Mouse (Mus musculus) inflammation-experienced regulatory T-cells, adult 6 months (primary cell): ENCODE measurements around the gene Egfl7. TPM values are rescaled to one million over a fixed set of nuclear protein-coding genes. Genes with fewer than 3 reads are reported as not detected.

Source experiments
- ATAC-seq: one replicate; pipeline ENCODE4 v1.8.0; 2017
- polyA plus RNA-seq, 3 experiments: library from polyadenylated mRNA; unstranded; fragments of 100-300 nt; shearing (Covaris generic); gene quantifications; one replicate each; pipeline ENCODE4 v1.2.1; 2017

Egfl7 gene
- polyA plus RNA-seq, result 1 to 10 TPM in 2 of 3 experiments, not detected in 1; 1.7 to 2.3 TPM

DNA sequence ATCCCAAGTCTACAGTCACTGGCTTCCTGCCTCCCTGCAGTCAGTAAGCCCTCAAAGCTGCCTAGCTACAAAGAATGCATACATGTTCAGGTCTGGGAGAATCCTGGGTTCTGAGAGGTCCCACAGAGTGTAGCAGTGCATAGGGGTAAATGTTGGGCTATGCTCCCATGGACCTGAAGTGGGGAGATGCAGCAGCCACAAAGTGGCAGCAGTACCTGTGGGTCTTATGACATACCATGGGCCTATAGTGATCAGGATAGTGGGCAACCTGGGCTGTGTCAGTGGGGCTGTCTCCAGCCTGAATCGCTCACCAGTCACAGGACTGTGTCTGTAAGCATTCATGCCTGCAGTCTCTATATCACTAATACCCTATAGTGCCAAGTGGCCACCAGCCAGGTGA lies at the start of gene Egfl7:
Gene Egfl7, plus strand, starts transcription at position 301 of the 400 bp plus-strand sequence.
- no peak for ATAC-seq

GRCm38 (mm10) chr2:26531829-26532228 lies 48.0 kb upstream of the Egfl7 start:
- ATAC-seq, result no peak

- no peak for ATAC-seq
Observed at GRCm38 (mm10) chr2:26533249-26533648, 46.6 kb upstream of the Egfl7 start.

DNA sequence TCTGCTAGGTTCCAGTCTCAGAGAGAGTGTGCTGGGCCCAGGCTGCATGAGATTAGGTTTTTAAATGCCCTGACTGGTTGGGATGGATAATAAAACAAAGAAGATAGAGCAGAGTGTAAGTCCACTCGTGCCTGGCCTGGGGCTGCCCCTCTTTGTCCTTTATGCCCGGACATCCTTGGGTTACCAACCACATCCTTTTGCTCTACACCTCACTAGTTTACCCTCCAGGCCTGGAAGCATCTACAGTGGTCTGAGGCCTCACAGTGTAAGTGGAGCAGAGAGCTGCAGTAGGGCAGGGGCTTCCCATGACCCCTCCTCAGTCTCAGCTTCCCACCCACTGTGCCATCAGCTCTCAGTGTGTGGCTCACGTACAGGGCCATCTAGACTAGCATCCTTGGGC lies 45.7 kb upstream of the Egfl7 start:
- ATAC-seq, result no peak

DNA sequence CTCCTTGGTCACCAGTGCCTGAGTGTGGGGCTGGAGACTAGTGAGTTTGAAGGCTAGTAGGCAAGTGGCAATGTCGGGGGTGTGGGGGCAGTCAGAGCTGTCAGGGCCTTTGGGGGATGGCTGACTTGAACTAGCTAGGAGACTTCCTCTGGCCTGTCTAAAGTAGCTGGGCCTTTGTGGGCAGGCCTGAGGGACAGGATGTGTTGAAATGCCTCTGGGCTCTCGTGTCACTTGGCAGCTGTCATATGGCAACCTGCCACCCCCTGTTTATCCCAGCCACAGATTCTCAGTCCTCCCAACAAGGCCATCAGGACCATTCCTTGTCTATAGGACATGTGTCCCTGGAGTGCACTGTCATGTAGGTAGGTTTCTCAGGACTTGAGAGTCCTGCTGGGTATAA lies 45.2 kb upstream of the Egfl7 start:
- no peak for ATAC-seq

DNA sequence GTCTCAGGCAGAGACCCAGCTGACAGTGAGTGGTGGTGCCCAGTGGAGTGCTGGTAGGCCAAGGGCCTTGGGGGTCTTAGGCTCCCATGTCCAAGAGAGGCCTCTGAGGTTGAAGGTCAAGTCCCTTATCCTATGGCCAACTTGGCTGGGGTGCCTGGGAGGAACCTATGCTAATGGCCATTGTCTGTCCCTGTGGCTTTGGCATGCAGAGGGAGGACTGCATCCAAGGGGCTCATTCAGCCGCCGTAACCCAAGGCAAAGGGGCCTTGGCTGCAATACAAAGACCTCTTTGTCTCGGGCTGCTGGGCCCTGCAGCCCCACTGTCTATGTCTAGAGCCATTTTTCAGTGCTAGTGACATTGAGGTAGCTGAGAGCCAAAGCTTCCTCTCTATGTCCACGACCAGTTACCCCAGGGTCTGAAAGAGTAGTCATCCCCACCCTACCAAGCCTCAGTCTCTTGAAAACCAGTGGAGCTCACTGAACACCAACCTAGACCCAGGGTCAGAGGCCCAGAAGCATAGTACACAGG lies 44.2 kb upstream of the Egfl7 start:
- no peak for ATAC-seq

- no peak for ATAC-seq
Observed at GRCm38 (mm10) chr2:26539516-26539915, 40.3 kb upstream of the Egfl7 start.

- ATAC-seq, result no peak
Observed at GRCm38 (mm10) chr2:26540721-26541120, 39.1 kb upstream of the Egfl7 start.

- ATAC-seq, result no peak
Observed at GRCm38 (mm10) chr2:26541258-26541910, 38.4 kb upstream of the Egfl7 start.

GRCm38 (mm10) chr2:26543155-26543554 lies 36.7 kb upstream of the Egfl7 start:
- ATAC-seq, result no peak

- ATAC-seq, result no peak
Observed at GRCm38 (mm10) chr2:26543768-26544167, 36.0 kb upstream of the Egfl7 start.

GRCm38 (mm10) chr2:26544265-26544664 lies 35.5 kb upstream of the Egfl7 start:
- no peak for ATAC-seq

DNA sequence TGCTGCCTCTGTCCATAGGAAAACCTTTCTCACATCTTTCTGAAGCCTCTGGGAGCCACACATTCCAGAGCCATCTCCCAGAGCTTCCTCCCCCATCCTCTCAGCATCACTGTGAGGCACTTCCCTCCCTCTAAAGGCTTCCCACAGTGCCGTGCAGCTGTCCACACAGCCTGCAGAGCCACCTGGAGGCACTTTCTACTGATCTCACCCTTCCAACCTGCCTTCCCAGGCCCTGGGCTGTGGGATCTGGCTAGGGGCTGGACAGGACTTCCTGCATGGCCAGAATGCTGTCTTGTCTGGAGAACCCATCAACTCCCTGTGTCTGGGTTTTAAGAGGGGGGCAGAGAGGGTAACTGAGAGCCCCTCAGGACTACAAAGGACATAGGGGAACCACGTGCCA lies 32.3 kb upstream of the Egfl7 start:
- no peak for ATAC-seq

- ATAC-seq, result no peak
Observed at GRCm38 (mm10) chr2:26549801-26550200, 30.0 kb upstream of the Egfl7 start.

DNA sequence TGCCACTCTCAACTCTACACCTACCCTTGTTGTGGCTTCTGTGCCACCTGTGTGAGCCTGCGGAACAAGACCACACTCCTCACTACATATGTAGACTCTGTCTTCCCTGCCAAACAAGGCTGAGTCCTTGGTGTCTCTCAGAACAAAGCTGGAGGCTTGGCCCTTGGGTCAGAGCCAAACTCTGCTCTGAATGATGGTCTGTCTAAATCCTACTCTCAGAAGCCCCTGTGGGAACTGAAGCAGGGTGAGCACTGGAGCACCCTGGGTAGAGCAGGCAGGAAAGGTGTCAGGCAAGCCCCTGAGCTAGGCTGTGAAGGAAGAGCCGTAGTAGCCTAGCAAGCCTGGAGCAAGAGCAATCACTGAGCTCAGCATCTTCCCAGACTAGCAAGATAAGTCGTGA lies 29.6 kb upstream of the Egfl7 start:
- ATAC-seq, result no peak

GRCm38 (mm10) chr2:26550777-26551176 lies 29.0 kb upstream of the Egfl7 start:
- no peak for ATAC-seq

- ATAC-seq, result no peak
Observed at GRCm38 (mm10) chr2:26551446-26551845, 28.4 kb upstream of the Egfl7 start.

GRCm38 (mm10) chr2:26552066-26552465 lies 27.7 kb upstream of the Egfl7 start:
- no peak for ATAC-seq

- ATAC-seq, result no peak
Observed at GRCm38 (mm10) chr2:26553904-26554303, 25.9 kb upstream of the Egfl7 start.

DNA sequence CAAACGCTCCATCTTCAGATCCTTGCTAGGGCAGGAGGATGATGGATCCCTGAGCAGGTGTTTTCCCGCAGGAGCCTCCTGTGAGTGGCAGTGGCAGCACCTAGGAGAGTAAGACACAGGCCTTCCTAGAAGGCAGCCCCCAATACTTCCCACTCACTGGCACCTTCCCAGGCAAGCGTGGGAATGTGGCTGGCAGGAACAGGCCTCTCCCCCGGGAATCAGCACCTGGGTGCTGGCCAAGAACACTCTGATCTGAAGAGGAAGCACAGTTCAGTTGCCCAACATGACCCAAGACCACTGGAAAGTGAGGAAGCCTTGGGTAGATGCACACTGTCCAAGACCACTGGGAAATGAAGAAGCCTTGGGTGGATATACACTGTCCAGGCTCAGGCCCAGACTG lies 24.7 kb upstream of the Egfl7 start:
- ATAC-seq, result no peak

GRCm38 (mm10) chr2:26556535-26556993 lies 23.2 kb upstream of the Egfl7 start:
- no peak for ATAC-seq

GRCm38 (mm10) chr2:26560506-26560905 lies 19.3 kb upstream of the Egfl7 start:
- ATAC-seq, result no peak

GRCm38 (mm10) chr2:26561351-26562016 lies 18.3 kb upstream of the Egfl7 start:
- no peak for ATAC-seq

- peak; percentile 73 for ATAC-seq
Observed at GRCm38 (mm10) chr2:26566221-26566620, 13.6 kb upstream of the Egfl7 start.
